Mouse (Mus musculus) c-Kit-positive CD71-negative TER-119-negative erythroid progenitor cells, embryonic 14.5 days (primary cell): ENCODE measurements at regions not wholly inside any gene's neighbourhood (a gene's known extent, or its start where the extent isn't known, plus 50 kb on each side); places are given as distances from the start of the nearest gene placed in this dataset.
A peak's percentile ranks its signal among the peaks of the same experiment; 100 is the strongest.

Source experiments
- DNase-seq: peaks from one replicate; pipeline ENCODE4 v3.0.0-alpha.2; 2013; ENCODE audit warnings: low read depth

- peak; percentile 19 for DNase-seq
These were observed 167.8 kb upstream of the Amot start for GRCm38 (mm10) chrX:145672776-145673175.

- DNase-seq = no peak
These were observed 146.7 kb upstream of the Amot start for GRCm38 (mm10) chrX:145651647-145652046.

DNA sequence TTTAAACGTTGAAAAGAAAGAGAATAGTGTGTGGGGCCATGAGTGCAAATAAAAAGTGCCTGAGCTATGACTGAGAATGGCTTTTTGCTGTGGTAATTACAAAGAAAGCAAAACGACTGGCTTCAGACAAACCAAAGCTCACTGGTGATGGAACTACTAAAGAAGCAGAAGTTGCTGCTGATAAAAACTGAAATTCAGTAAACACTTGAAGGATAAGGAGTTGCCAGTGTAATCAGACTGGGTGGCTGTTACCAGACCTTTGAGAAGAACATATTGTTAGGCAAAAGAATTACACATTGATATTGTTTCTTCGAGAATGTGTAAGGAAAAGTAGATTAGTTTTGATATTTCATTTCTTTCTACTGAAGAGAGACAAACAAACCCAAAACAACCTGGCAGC, 114.7 kb upstream of the Amot start:
- DNase-seq = no peak

DNA sequence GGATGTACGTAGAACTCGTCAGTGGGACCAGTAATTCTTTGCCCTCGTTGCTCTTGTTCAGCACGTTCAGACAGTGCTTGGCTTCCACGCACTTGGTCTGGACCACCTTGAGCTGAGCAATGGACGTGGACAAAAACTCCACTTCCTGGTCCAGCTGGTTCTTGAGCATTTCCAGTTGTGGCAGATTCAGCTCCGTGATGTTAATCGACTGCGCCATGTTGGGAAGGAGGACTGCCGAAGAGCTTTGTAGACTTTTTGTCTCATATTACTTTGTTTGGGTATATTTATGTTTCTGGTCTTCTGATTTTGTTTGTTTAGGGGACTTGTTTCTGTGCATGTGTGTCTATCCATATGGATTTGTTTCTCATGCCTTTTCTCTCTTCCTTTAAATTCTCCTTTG, 97.1 kb upstream of the Amot start:
- no peak for DNase-seq

- no peak for DNase-seq
These were observed 85.8 kb upstream of the Amot start for GRCm38 (mm10) chrX:145590733-145591132.

GRCm38 (mm10) chrX:145567528-145567927, 62.5 kb upstream of the Amot start:
- DNase-seq = no peak

DNA sequence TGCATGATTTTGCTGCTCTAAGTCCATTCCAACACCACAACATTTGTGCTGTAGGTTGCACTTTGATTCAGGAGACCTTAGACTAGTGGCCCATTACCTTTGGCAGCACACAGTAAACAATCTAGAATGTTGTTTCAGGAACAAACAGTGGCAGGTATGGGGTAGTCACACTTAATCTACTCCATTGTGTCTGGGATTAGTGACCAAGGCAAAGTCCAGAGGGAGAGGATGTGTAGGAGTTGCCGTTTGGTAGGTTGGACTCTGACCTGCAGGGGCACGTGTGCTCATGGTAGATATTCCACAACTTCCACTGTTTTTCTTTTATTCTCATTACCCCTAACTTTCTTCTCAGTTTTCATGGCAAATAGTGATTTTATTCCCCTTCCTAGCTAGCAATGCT, 62.1 kb upstream of the Amot start:
- DNase-seq = no peak

- no peak for DNase-seq
These were observed 53.9 kb upstream of the Amot start for GRCm38 (mm10) chrX:145558881-145559280.
